Mouse (Mus musculus): ENCODE data around the gene Ptprf. TPM values are rescaled to one million over a fixed set of nuclear protein-coding genes. Genes with fewer than 3 reads are reported as not detected.

The Ptprf gene
- polyA plus RNA-seq, 1 experiment from 2014 or later, result 75.9 TPM

DNA sequence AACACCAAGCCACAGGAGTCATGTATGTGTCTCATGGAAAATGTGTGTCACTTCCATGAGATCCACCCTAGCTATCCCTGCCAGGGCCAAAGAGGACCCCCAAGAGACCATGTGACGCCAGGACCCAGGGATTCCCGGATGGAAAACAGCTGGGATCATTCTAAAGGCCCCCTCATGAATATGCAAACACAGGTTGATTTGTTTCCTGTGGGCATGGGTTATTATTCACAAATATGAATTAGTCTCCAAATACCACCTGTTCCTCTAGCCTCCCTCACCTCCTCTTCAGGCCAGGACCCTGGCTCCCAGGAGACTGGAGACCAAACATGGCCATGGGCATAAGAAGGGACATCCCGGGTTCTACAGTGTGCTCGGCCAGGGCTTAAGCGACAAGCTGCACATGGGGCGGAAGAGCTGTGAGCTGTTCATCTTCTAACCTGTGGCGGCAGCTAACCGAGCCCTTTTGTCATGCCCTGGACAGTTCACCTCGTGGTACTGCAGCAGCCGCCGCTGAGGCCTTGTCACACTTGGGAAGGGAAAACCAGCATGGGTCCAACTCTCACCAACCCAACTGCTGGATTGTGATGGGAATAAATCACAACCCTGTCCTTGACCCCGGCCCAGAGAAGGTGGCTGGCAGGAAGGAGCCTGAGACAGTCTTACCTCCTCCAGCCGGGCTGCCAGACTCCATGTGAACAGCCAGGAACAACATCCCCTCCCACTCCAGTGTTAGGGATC lies 9.6 kb downstream of the Ptprf start:
- Histone ChIP-seq H3K27me3 (no peaks in the 10 kb centered on the region), H3K4me1 (peaks cover 32% of the 10 kb centered on the region), H3K4me3 (no peak overlapping the region), H3K27ac (replicated peaks) (no peak overlapping the region), H3K36me3 (peaks cover 6% of the 10 kb centered on the region), H3K9ac (replicated peaks) (no peak overlapping the region), H3K9me3 (no peaks in the 10 kb centered on the region), H3K4me2 (replicated peaks) (no peak overlapping the region)
- WGBS, result 60% methylated on average over 13 of the region's 13 CpGs
- ATAC-seq (replicated peaks), result no peak

DNA sequence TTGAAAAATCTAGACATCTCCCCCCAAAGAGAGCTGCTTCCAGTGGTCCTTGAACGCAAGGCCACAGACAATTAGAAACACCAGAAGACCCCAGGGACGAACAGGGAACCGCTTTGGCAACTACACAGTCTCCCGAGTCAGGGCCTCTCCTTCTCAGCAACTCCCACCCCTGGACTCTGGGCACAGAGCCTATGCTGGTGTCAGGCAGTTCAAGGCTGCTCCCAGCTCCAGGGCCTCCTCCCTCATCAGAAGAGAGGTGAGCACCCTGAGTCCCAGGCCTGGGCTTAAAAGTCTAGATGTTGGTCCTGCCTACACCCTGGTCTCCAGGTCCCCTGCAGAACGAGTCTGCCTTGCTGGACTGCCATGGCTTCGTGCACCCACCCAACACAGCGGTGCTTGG lies 10.7 kb downstream of the Ptprf start:
- H3K36me3 ChIP-seq, result peaks cover 6% of the 10 kb centered on the region
- no peak overlapping the region for H3K27ac ChIP-seq (replicated peaks)
- no peaks in the 10 kb centered on the region for H3K27me3 ChIP-seq
- no peak overlapping the region for H3K9ac ChIP-seq (replicated peaks)
- H3K4me2 ChIP-seq (replicated peaks), result no peak overlapping the region
- peaks cover 43% of the 10 kb centered on the region for H3K4me1 ChIP-seq
- 76% methylated on average over 7 of the region's 7 CpGs for WGBS
- H3K9me3 ChIP-seq, result no peaks in the 10 kb centered on the region
- H3K4me3 ChIP-seq, result no peak overlapping the region
- no peak for ATAC-seq (replicated peaks)

DNA sequence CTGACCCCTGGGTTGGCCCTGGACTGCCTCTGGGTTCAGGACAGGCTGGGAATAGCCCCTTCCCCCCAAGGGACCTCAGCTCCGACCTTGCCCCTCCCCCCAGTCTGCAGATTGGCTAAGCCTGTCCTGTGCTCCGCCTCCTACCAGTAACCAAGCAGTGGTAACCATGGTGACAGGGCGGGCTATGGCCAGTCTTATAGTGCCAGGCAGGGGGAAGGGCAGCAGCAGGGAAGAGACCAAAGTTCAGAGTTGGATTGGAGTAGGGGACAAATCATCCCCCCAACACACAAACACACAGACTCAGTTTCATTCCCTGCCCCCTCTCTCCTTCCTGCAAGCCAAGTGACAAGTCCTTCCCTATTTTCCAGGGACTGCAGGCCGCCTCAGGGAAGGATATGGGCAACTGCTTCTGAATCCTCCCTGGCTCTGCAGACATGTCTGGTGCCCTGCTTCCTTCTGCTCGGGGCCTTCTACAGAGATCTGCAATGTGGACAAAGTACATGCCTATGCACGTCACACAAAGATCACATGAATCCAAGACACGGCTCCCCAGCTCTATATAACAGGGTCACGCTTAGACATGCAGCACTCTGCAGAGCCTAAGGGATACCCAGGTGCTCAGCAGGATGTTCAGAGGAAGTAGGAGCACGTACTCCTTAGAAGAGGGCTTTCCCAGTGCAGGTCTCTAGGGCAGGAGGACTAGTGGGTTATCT lies 14.5 kb downstream of the Ptprf start:
- peak overlapping the region; percentile 30 for H3K4me2 ChIP-seq (replicated peaks)
- 0 out of 2 replicates have a peak, but pooled peaks cover 4% of the 10 kb centered on the region for H3K36me3 ChIP-seq
- H3K27me3 ChIP-seq, result no peaks in the 10 kb centered on the region
- peak overlapping the region; percentile 80 for H3K27ac ChIP-seq (replicated peaks)
- H3K4me3 ChIP-seq, result no peak overlapping the region
- peak; percentile 92 for ATAC-seq (replicated peaks)
- H3K9ac ChIP-seq (replicated peaks), result 0 out of 2 replicates have a peak overlapping the region, but pooled peaks have one; percentile 2
- no peaks in the 10 kb centered on the region for H3K9me3 ChIP-seq
- WGBS, result 14% methylated on average over 9 of the region's 9 CpGs
- H3K4me1 ChIP-seq, result peaks cover 76% of the 10 kb centered on the region

DNA sequence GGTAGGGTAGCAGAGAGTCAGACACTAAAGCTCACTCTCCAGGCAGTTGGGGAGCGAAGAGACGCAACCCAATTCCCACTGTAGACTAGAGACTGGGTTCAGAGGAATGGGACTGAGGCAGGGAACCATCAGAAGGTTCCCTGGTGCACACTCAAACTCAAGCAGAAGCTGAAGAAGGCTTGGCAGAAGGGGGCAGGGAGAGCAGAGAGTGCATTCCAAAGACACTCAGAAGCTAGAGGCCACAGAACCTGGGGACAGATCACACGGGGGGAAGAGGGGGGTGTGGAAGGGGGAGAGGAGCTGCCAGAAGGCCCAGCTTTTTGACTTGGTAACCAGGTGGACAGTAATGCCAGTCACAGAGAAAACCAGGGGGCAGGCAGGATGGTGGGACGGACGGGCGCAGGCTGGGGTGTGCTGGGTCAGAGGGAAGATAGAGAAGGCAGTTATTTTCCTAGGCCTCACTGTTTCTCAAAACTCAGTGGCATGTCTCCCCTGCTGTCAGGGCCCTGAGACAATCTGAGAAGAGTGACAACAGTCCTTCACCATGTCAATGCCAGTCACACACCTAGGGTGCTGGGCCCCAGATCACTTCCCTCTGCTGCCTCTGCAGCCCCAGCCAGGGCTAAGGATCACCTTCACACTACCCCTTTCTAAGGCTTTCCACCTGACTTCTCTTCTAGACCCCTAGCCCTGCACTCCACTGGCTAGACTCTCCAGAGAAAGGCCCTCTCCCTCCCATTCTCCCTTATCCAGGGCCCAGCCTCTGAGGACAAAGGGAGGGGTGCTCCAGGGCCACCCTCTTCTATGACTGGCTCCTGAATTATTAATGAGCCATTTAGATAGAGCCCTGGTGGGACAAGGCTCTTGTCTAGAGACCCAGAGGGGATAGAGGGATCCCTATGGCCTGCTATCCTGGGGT lies 15.3 kb downstream of the Ptprf start:
- H3K4me3 ChIP-seq, result no peak overlapping the region
- H3K9ac ChIP-seq (replicated peaks), result 0 out of 2 replicates have a peak overlapping the region, but pooled peaks have one; percentile 2
- 67% methylated on average over 6 of the region's 6 CpGs for WGBS
- H3K9me3 ChIP-seq, result no peaks in the 10 kb centered on the region
- peaks cover 74% of the 10 kb centered on the region for H3K4me1 ChIP-seq
- peak overlapping the region; percentile 80 for H3K27ac ChIP-seq (replicated peaks)
- peaks cover 8% of the 10 kb centered on the region for H3K36me3 ChIP-seq
- H3K27me3 ChIP-seq, result no peaks in the 10 kb centered on the region
- peak; percentile 68 for ATAC-seq (replicated peaks)
- peak overlapping the region; percentile 30 for H3K4me2 ChIP-seq (replicated peaks)

DNA sequence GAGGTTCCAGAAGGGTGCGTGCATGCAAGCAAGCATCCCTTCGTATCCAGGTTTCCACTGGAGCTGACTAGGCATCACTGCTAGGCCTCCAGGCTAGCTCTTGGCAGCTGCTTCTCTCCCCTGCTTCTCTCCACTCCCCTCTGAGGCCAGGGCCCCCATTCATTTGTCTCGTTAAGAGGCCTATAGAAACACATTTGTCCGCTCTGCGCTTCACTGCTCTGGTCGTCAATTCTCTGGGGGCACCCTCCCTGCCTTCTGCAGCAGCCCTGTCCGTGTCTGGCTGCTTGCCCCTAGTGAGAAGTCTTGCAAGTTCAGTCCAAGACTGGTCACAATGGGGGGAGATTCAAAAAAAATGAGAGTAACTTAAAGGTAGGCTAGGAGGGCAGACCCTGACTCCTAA lies 16.7 kb downstream of the Ptprf start:
- 14% methylated on average over 7 of the region's 7 CpGs for WGBS
- no peaks in the 10 kb centered on the region for H3K9me3 ChIP-seq
- H3K27me3 ChIP-seq, result no peaks in the 10 kb centered on the region
- peaks cover 13% of the 10 kb centered on the region for H3K36me3 ChIP-seq
- no peak overlapping the region for H3K9ac ChIP-seq (replicated peaks)
- no peak overlapping the region for H3K4me3 ChIP-seq
- H3K4me1 ChIP-seq, result peaks cover 67% of the 10 kb centered on the region
- ATAC-seq (replicated peaks), result no peak
- peak overlapping the region; percentile 80 for H3K27ac ChIP-seq (replicated peaks)
- no peak overlapping the region for H3K4me2 ChIP-seq (replicated peaks)

DNA sequence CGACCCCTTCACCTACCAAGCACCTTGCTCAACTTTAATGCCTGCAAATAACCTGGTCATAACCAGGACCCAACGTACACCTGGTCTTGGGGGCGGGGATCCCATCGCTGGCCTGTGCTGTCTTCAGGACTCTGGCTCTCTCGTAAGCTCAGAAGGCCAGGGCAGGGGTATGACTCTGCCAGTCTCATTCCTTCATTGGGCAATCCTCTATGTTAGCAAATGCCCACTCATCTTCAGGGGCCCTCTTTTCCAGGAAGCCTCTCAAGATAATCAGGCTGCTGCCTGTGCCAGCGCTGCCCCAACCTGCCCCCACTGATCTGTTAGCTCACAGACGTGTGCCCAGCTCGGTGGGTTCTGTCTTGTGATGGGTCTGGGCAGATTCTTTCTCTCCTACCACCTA lies 17.2 kb downstream of the Ptprf start:
- H3K27me3 ChIP-seq, result no peaks in the 10 kb centered on the region
- no peak overlapping the region for H3K9ac ChIP-seq (replicated peaks)
- H3K27ac ChIP-seq (replicated peaks), result peak overlapping the region; percentile 29
- H3K9me3 ChIP-seq, result no peaks in the 10 kb centered on the region
- peaks cover 18% of the 10 kb centered on the region for H3K36me3 ChIP-seq
- no peak for ATAC-seq (replicated peaks)
- peaks cover 63% of the 10 kb centered on the region for H3K4me1 ChIP-seq
- no peak overlapping the region for H3K4me3 ChIP-seq
- no peak overlapping the region for H3K4me2 ChIP-seq (replicated peaks)
- WGBS, result 69% methylated on average over 8 of the region's 8 CpGs

DNA sequence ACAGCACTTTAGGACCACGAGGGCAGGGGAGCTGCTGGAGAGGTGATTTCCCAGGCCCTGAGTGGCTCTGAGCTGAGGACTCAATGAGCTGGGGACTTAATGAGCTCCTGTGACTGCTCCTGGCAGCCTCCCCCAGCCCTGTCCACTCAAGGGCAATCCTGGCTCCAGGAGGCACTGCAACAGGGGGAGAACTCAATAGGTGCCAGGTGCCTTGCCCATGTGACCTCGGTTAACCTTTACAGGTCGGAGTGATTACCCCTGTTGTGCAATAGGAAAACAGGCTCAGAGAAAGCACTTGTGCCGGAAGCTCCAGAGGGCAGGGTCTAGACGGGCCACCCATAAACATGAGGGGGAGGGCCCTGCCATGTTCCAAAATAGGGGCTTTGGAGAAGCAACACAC lies 17.7 kb downstream of the Ptprf start:
- peaks cover 22% of the 10 kb centered on the region for H3K36me3 ChIP-seq
- 40% methylated on average over 5 of the region's 5 CpGs for WGBS
- peak overlapping the region; percentile 36 for H3K27ac ChIP-seq (replicated peaks)
- peaks cover 63% of the 10 kb centered on the region for H3K4me1 ChIP-seq
- H3K9me3 ChIP-seq, result no peaks in the 10 kb centered on the region
- no peak overlapping the region for H3K9ac ChIP-seq (replicated peaks)
- H3K27me3 ChIP-seq, result no peaks in the 10 kb centered on the region
- H3K4me3 ChIP-seq, result no peak overlapping the region
- no peak for ATAC-seq (replicated peaks)
- no peak overlapping the region for H3K4me2 ChIP-seq (replicated peaks)

DNA sequence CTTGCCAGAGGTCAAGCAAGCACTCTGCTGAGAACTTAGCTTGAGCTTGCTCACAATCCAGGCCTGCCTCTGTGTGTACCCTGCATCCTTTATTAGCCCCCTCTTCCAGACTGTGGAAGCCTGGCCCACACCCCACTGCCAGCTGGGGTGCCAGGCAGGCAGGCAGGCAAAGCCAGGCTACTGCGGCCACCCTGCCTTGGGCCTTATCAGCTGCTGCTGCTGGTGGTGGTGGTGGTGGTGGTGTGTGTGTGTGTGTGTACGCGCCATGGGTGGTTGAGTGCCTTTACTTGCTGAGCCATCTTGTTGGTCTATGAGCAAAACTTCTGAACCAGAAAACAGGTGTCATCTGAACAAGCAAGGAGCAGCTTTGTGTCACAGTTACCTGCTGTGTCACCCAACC lies 18.3 kb downstream of the Ptprf start:
- no peak overlapping the region for H3K4me2 ChIP-seq (replicated peaks)
- peaks cover 25% of the 10 kb centered on the region for H3K36me3 ChIP-seq
- no peak overlapping the region for H3K9ac ChIP-seq (replicated peaks)
- H3K4me1 ChIP-seq, result peaks cover 58% of the 10 kb centered on the region
- whole genome bisulfite sequencing, result 84% methylated on average over 3 of the region's 3 CpGs
- H3K4me3 ChIP-seq, result no peak overlapping the region
- H3K9me3 ChIP-seq, result no peaks in the 10 kb centered on the region
- H3K27me3 ChIP-seq, result no peaks in the 10 kb centered on the region
- no peak for ATAC-seq (replicated peaks)
- H3K27ac ChIP-seq (replicated peaks), result peak overlapping the region; percentile 34

DNA sequence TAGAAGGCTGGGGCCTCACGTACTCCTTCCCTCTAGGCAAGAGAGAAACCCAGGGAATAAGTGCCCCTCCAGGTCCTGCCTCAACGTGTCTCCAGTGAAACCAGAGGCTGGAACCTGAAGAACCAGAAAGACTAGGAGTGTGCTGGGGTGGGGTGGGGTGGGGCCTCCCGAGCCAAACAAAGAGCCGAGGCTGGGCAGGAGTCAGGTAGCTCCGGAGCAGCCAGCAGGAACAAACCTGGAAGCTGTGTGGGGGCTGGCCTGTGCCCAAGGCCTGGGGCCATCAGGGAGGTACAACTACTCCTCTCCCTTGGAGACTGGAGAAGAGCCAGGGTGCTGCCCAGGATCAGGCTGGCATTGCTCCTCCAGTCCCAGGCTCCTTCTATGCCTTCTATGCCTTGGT lies 18.9 kb downstream of the Ptprf start:
- 35% methylated on average over 5 of the region's 5 CpGs for WGBS
- no peaks in the 10 kb centered on the region for H3K9me3 ChIP-seq
- ATAC-seq (replicated peaks), result no peak
- H3K36me3 ChIP-seq, result peaks cover 25% of the 10 kb centered on the region
- peaks cover 53% of the 10 kb centered on the region for H3K4me1 ChIP-seq
- no peak overlapping the region for H3K4me3 ChIP-seq
- H3K27me3 ChIP-seq, result no peaks in the 10 kb centered on the region
- H3K4me2 ChIP-seq (replicated peaks), result no peak overlapping the region
- peak overlapping the region; percentile 34 for H3K27ac ChIP-seq (replicated peaks)
- no peak overlapping the region for H3K9ac ChIP-seq (replicated peaks)

DNA sequence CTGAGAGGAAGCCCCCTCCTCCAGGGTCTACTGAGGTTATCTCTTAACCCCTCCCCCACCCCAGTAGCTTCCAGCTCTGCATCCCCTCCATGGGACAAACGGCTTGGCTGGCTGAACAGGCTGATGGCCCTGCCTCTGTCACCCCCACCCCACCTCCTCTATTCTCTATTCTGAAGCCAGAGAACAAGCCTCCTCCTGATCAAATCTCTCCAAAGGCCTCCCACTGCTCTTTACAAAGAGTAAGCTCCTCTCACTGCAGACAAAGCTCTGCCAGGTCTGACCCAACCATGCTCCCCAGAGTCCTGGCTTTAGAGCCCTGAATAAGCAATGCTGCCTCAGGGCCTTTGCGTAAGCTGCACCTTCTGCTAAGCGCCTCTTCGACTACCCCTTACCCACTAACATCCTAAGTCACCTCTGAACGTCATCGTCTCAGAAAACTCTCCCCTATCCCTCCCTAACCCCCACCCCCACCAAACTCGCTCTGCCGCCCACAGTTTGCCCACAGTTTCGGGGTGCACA lies 19.6 kb downstream of the Ptprf start:
- no peak overlapping the region for H3K4me2 ChIP-seq (replicated peaks)
- H3K4me1 ChIP-seq, result peaks cover 46% of the 10 kb centered on the region
- no peak overlapping the region for H3K4me3 ChIP-seq
- WGBS, result 62% methylated on average over 9 of the region's 9 CpGs
- ATAC-seq (replicated peaks), result no peak
- peaks cover 25% of the 10 kb centered on the region for H3K36me3 ChIP-seq
- 0 out of 2 replicates have a peak overlapping the region, but pooled peaks have one; percentile 34 for H3K27ac ChIP-seq (replicated peaks)
- H3K27me3 ChIP-seq, result no peaks in the 10 kb centered on the region
- H3K9me3 ChIP-seq, result no peaks in the 10 kb centered on the region
- H3K9ac ChIP-seq (replicated peaks), result no peak overlapping the region

DNA sequence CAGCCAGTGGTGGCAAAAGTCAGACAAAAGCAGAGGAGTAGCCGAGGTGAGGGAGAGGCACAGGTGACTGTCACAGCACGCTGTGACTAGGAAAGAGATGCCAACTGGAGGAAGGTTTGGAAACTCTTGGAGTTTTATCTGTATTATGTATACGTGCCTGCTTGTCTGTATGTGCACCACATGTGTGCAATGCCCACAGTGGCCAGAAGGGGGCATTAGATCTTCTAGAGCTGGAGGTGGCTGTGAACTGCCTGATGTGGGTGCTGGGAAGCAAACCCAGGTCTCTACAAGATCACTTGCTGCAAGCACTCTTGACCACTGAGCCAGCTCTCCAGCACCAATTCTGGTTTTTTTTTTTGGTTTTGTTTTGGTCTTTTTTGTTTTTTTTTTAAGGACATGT lies 20.5 kb downstream of the Ptprf start:
- H3K27ac ChIP-seq (replicated peaks), result no peak overlapping the region
- H3K36me3 ChIP-seq, result peaks cover 25% of the 10 kb centered on the region
- no peak overlapping the region for H3K4me3 ChIP-seq
- WGBS, result 95% methylated on average over 3 of the region's 3 CpGs
- H3K4me2 ChIP-seq (replicated peaks), result no peak overlapping the region
- peaks cover 43% of the 10 kb centered on the region for H3K4me1 ChIP-seq
- no peak for ATAC-seq (replicated peaks)
- no peak overlapping the region for H3K9ac ChIP-seq (replicated peaks)
- H3K9me3 ChIP-seq, result no peaks in the 10 kb centered on the region
- H3K27me3 ChIP-seq, result no peaks in the 10 kb centered on the region
